Mouse (Mus musculus) cerebellum, adult 8-10 months (tissue): ENCODE measurements around the gene Tom1l2.

ENCODE experiments used
- DNase-seq: peaks from one replicate; pipeline ENCODE4 v3.0.0; 2022

The Tom1l2 gene

DNA sequence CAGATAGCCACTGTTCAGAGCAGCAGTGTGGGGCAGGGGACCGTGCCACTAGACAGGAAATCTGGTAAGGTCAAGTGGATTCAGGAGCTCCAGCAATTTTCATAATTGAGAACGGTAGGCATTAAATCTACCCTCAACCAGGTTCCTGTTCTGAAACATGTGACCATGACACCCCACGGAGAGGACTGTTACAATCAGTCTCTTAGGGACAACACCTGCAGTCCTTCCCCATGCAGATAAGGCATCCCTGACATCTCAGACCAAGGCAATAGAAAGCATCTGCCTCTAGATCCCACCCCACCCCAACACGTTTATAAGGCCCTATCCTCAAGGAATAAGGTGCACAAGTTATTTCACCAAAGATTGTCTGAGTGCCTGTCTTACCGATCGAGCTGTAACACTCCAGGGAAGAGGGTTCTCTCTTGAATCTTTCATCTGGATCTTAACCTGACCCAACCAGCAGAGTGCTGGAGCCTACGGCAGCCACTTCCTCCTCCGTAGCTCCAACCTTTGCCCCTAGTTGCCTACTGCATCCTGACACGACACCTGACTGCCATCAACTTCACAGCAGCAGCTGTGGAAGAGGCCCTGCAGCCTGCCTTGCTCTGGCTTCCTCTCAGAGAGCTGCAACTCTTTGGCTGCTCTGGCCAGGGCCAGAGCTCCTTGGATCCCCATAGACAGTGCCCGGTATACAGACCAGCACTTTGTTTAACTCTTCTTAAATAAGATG is 50.2 kb downstream of the Tom1l2 start:
- no peak for DNase-seq

DNA sequence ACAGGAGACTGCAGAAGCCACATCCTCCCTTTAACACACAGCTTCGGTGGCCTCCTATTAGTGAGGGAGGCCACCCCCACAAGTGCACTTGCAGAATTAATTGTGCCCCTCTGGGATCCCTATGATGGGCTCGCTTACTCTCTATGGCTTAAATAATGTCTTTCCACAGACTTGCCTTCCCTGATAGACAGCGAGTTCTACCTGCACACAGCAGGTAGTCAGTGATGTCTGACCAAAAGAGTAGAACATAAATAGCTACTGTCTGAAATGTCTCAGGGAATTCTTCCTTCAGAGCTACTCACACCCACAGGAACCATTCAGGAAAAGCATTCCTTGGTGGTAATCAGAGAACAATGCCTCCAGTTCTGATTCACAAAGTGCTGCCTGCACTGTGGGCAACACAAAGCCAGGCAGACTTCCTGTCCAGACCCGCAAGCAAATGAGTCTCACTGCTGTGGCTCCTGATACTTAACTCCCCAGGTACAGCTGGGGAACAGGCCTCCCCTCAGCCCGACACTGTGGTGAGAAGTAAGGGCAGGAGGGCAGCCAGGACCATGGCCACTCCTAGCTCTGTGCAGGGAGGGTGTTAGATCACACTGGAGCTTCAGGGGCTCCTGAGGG is 51.0 kb downstream of the Tom1l2 start:
- DNase-seq: no peak

GRCm38 (mm10) chr11:60300318-60300717 is 52.4 kb downstream of the Tom1l2 start:
- no peak for DNase-seq

- no peak for DNase-seq
These were observed 54.9 kb downstream of the Tom1l2 start for GRCm38 (mm10) chr11:60297772-60298171.

DNA sequence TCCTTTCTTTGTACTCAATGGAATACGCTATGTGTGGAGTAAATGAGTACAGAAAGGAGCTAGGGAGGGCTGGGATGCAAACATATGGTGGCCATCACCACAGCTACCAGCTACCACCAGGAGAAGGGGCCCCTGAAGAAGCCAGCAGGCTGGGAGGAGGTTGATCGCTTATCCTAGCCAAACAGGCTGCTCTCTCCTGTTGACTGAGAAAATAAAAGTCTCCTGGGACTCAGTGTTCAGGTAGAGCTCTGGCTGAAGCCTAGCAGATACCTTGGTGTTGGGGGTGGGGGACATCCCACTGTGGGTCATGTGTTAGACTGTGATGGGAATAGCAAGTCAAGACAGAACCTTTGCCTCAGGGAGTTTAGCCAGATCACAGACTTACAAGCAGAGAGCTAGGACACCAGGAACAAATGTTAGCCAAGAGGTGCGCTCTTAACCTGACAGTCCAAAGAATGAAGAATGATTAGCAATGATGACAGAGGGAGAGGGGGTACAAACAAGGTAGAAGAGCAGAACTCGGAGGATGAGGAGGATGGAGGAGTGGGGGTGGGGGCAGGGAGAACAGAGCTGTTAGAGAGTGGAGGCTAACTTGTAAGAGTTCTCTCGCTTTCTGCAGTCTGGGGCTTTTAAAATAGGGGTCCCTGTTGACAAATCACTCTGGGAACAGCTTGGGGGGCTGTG is 57.9 kb downstream of the Tom1l2 start:
- no peak for DNase-seq

GRCm38 (mm10) chr11:60293683-60294629 is 58.7 kb downstream of the Tom1l2 start:
- no peak for DNase-seq

DNA sequence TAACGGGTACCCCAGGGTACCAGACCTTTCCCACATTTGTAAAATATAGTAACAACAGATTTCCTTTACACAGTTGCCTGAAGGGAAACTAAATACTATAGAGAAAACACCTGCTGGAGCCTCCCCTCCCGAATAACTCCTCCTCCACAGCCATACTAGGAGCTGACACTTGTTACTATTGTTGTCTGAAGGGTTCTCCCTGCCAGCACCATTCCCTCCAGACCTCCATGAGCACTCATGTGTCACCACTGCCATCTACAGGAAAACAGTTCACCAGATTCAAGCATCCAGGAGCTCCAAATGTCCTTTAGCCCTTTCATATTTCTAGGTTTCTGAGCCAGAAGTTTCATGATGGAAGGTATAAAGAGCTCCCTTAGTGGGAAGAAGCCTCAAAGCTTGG is 60.0 kb downstream of the Tom1l2 start:
- DNase-seq: peak; percentile 73

DNA sequence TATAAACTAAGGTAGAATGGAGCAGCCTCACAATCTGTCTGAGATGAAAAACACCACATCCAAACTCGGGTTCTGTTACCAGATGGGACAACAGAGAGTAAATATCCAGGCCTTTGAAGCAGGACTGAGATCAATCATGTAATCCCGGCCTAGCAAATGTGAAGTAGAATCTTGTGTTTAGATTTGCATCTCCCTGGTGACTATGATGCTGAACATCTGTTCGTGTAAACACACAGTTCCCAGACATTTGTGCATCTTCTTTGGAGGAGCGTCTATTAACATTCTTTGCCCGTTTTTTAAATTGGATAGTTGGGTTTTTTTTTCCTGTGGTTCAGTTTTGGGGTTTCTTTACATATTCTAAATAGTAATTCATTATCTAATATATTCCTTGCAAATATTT is 63.7 kb downstream of the Tom1l2 start:
- no peak for DNase-seq

DNA sequence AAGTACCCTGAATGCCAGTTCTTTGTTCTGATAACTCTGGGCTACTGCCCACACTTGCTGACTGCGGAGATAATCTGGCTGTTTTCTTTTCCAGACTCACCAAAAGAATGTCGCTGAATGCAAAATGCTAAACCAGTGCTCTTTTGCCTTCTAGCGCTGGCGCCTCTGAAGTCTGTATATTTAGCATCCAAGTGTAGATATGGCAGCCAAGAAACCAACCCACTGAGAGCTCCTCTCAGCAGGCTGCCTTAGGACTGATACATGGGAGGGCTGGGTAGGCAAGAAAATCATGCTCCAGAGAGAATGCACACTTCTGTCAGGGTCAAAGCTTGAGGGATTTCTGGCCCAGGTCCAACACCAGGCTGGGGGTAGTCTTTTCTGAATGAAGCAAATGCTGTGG is 66.4 kb downstream of the Tom1l2 start:
- DNase-seq: no peak

DNA sequence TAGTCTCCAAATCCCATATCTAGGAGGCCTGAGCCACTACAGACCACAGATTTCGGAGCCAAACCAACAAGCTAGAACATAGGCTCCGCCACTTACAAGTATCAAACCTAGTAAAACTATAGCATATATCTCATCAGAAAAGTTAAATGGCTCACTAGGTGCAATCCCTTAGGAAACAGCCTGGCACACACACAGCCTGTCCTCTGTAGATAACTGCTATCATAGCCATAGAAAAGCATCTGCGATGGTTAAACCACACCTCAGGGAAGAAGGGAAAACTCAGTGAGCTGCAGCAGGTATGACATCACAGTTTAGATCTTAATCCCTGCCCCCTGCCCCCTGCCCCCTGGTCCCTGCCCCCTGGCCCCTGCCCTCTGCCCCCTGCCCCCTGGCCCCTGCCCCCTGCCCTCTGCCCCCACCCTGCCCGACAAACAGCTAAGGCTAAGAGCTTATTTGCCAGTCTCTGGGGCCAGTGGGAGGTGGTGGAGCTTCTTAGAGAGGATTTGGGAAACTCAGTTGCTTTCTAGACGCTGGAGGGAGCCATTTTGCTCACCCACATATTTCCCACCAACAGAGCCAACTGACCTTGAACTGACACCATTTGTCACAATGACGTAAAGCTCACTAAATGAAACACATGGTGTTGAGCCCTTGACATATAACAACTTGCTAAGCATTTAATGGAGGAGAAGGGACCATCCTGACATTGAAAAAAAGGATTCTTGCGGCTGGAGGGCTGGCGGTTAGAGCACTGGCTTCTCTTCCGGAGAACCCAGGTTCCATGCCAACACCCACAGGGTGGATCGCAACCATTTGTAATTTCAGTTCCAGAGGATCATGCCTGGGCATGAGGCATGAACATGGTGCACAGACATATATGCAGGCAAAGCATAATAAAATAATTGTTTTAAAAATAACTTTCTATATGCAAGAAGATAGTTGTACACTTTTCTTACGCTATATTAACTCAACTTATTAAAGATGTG is 72.0 kb downstream of the Tom1l2 start:
- DNase-seq: no peak

GRCm38 (mm10) chr11:60279483-60279882 is 73.2 kb downstream of the Tom1l2 start:
- no peak for DNase-seq

- DNase-seq: no peak
These were observed 74.9 kb downstream of the Tom1l2 start for GRCm38 (mm10) chr11:60277771-60278170.

DNA sequence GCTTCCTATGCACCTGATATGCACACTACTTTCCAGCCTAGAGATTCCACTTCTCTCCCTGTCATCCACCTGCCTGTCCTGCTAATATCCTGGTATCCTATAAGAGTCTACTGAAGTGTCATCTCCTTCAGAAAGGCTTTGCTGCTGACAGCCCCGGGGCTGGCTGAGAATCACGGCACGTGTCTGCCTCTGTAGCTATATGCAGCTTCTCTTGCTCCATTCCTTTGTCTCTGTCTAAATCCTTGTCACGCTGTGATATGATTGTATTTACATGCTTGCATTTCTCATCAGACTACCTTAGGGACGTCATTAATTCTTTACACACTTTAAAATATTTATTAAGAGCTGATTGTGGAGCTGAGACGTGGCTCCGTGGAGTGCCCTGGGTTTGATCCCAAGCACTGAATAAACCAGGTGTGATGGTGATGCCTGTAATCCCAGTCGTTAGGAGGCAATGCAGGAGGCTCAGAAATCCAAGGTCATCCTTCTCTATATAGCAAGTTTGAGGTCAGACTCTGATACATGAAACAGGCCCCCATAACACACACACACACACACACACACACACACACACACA is 75.5 kb downstream of the Tom1l2 start:
- DNase-seq: no peak

- no peak for DNase-seq
These were observed 76.2 kb downstream of the Tom1l2 start for GRCm38 (mm10) chr11:60276408-60277093.

GRCm38 (mm10) chr11:60273273-60273805 is 79.4 kb downstream of the Tom1l2 start:
- no peak for DNase-seq

- no peak for DNase-seq
These were observed 84.1 kb downstream of the Tom1l2 start for GRCm38 (mm10) chr11:60268563-60268962.

GRCm38 (mm10) chr11:60265271-60265985 is 87.3 kb downstream of the Tom1l2 start:
- DNase-seq: no peak

GRCm38 (mm10) chr11:60264651-60265050 is 88.1 kb downstream of the Tom1l2 start:
- peak; percentile 85 for DNase-seq

DNA sequence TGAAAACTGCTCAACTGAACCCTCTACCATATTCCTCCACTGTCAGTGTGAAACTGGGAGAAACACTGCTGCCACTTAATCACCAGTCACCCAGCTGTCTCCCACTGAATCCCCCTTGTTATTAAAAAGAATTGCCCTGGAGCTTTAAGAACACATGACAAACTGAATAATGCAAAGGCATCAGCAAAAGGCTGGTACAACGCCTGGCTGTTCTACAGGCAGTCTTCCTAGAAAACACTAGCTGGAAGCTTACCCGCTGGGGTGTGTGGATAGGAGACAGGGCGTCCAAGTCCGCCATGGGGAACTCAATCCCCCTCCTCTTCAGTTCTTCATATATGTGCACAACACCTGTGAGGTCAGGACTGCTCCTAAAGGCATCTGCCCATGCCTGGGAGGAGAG is 90.3 kb downstream of the Tom1l2 start:
- DNase-seq: no peak

GRCm38 (mm10) chr11:60260743-60261142 is 92.0 kb downstream of the Tom1l2 start:
- no peak for DNase-seq
